ENCODE assay signal across 39 mouse cellular contexts in genomic region chr2:35079166-35079565, GRCm38 (mm10). TPM values are rescaled to one million over a fixed set of nuclear protein-coding genes. Genes with fewer than 3 reads are reported as not detected.
"Had no signal": no experiment of that assay in that cellular context is flagged by ENCODE, and none has a peak within 500 bp of the region (broad histone marks: within the 10 kb centered on the region; RNA-seq: fewer than 3 reads in every experiment).

No protein-coding gene starts in this region.

- ATAC-seq: liver, embryonic 12.5 days; liver, postnatal 0 days; lung, postnatal 0 days; midbrain, embryonic 13.5 days; midbrain, embryonic 16.5 days had no signal

- H3K9me3 ChIP-seq: limb, embryonic 10.5 days; limb, embryonic 12.5 days; limb, embryonic 13.5 days; limb, embryonic 15.5 days; liver, embryonic 12.5 days; liver, embryonic 13.5 days; liver, embryonic 15.5 days; lung, embryonic 15.5 days; midbrain, embryonic 10.5 days; midbrain, embryonic 12.5 days; midbrain, embryonic 13.5 days; neural tube, embryonic 12.5 days had no signal

- H3K27me3 ChIP-seq: limb, embryonic 12.5 days; limb, embryonic 13.5 days; limb, embryonic 15.5 days; liver, embryonic 12.5 days; liver, embryonic 13.5 days; liver, embryonic 15.5 days; lung, embryonic 15.5 days; midbrain, embryonic 12.5 days; midbrain, embryonic 13.5 days; neural tube, embryonic 12.5 days had no signal

- H3K36me3 ChIP-seq: limb, embryonic 10.5 days; limb, embryonic 12.5 days; limb, embryonic 13.5 days; limb, embryonic 15.5 days; liver, embryonic 12.5 days; liver, embryonic 13.5 days; liver, embryonic 15.5 days; lung, embryonic 15.5 days; midbrain, embryonic 10.5 days; midbrain, embryonic 12.5 days; midbrain, embryonic 13.5 days; neural tube, embryonic 12.5 days had no signal

- H3K9ac ChIP-seq: limb, embryonic 12.5 days; limb, embryonic 13.5 days; limb, embryonic 15.5 days; liver, embryonic 12.5 days; liver, embryonic 13.5 days; liver, embryonic 14.5 days; liver, embryonic 15.5 days; liver, postnatal 0 days; lung, embryonic 14.5 days; lung, embryonic 15.5 days; midbrain, embryonic 12.5 days; midbrain, embryonic 13.5 days; neural tube, embryonic 12.5 days had no signal

- H3K4me3 ChIP-seq: left cerebral cortex, adult 2 months; limb, embryonic 10.5 days; limb, embryonic 12.5 days; limb, embryonic 13.5 days; limb, embryonic 15.5 days; liver, embryonic 12.5 days; liver, embryonic 13.5 days; liver, embryonic 15.5 days; lung, embryonic 15.5 days; megakaryocyte, embryonic 14.5 days; midbrain, embryonic 10.5 days; midbrain, embryonic 12.5 days; midbrain, embryonic 13.5 days; myocyte; neural tube, embryonic 12.5 days had no signal

- H3K4me2 ChIP-seq: limb, embryonic 12.5 days; limb, embryonic 13.5 days; limb, embryonic 15.5 days; liver, embryonic 11.5 days; liver, embryonic 12.5 days; liver, embryonic 13.5 days; liver, embryonic 15.5 days; lung, embryonic 14.5 days; lung, embryonic 15.5 days; midbrain, embryonic 12.5 days; midbrain, embryonic 13.5 days; neural tube, embryonic 12.5 days had no signal

- H3K4me1 ChIP-seq: limb, embryonic 10.5 days; limb, embryonic 12.5 days; limb, embryonic 13.5 days; limb, embryonic 15.5 days; liver, embryonic 12.5 days; liver, embryonic 13.5 days; liver, embryonic 15.5 days; lung, embryonic 15.5 days; megakaryocyte, embryonic 14.5 days; midbrain, embryonic 10.5 days; midbrain, embryonic 12.5 days; midbrain, embryonic 13.5 days; neural tube, embryonic 12.5 days had no signal

- DNase-seq: left cerebral cortex, postnatal 4 days; liver; liver, embryonic 13.5 days; liver, postnatal 0 days; lung, adult 18-20 months; lung, adult 2 months; lung, embryonic 14.5 days; lung, postnatal 10 days; lung, postnatal 14 days; lung, postnatal 36 days; lung, postnatal 4 days; midbrain, embryonic 14.5 days had no signal

- H3K27ac ChIP-seq: left cerebral cortex, adult 2 months; limb, embryonic 10.5 days; limb, embryonic 12.5 days; limb, embryonic 13.5 days; limb, embryonic 15.5 days; liver, embryonic 12.5 days; liver, embryonic 13.5 days; liver, embryonic 14.5 days; liver, embryonic 15.5 days; lung, embryonic 15.5 days; macrophage; midbrain, embryonic 10.5 days; midbrain, embryonic 12.5 days; midbrain, embryonic 13.5 days; neural tube, embryonic 12.5 days had no signal

RNA-seq across cellular contexts. Expression of gene Hc, which starts 17.9 kb away (rescaled TPM):
- total RNA-seq: megakaryocyte progenitor cell, adult 5-6 weeks; megakaryocyte, adult 5-6 weeks; megakaryocyte-erythroid progenitor cell, adult 5-6 weeks; midbrain, postnatal 0 days had no signal
- polyA plus RNA-seq: limb, embryonic 10.5 days; limb, embryonic 11.5 days; limb, embryonic 12.5 days; macrophage; myocyte; neural tube, embryonic 11.5 days had no signal

RNA-seq across cellular contexts. Expression of gene AI182371, which starts 22.2 kb away (rescaled TPM):
- total RNA-seq: left cerebral cortex, postnatal 10 days; monocyte, adult 5-6 weeks had no signal
- polyA plus RNA-seq: limb, embryonic 10.5 days; limb, embryonic 11.5 days; lung, embryonic 14.5 days; neural tube, embryonic 11.5 days had no signal
